Mouse (Mus musculus) thymus, adult 2 months (tissue): ENCODE measurements around the gene Cyb5r3.

Experiments
- CTCF ChIP-seq: fragments of 200-500 bp; IDR thresholded peaks from 2 replicates; pipeline ENCODE4 v1.5.1; 2012; ENCODE audit warnings: mild to moderate bottlenecking, control low read depth, low read length, moderate library complexity, borderline replicate concordance; ENCODE audit not compliant: control insufficient read depth, poor library complexity, insufficient read depth; ENCODE audit errors: extremely low read depth
- POLR2A ChIP-seq: fragments of 200-500 bp; IDR thresholded peaks from 2 replicates; pipeline ENCODE4 v1.6.1; 2012; ENCODE audit warnings: mild to moderate bottlenecking, low read length, control low read depth, moderate library complexity; ENCODE audit not compliant: control insufficient read depth, poor library complexity, insufficient read depth; ENCODE audit errors: extremely low read depth

DNA sequence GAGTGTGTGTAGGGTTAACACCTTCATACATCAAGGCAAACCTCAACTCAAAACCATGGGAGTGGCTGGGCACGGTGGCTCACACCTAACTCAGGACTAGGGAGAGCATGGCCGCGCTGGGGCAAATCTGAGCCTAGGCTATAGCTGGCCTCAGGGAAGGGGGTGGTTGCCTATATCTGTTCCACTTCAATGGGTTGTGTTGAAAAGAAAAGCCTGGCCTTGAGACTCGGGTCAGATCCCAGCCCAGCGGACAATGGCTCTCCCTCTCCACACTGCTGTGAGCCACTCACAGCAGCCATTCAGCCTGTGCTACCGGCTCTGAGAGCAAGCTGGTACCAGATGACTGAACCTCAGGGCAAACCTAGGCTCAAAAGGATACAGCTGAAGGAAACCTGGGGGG is 57.3 kb downstream of the Cyb5r3 start:
- TF ChIP-seq POLR2A, result no peak
- no peak for TF ChIP-seq CTCF
